Mouse (Mus musculus): ENCODE measurements at regions not wholly inside any gene's neighbourhood (a gene's known extent, or its start where the extent isn't known, plus 50 kb on each side); places are given as distances from the start of the nearest gene placed in this dataset.

GRCm38 (mm10) chr4:64632189-64632588 is 491.8 kb upstream of the Pappa start:
- no peaks in the 10 kb centered on the region for H3K4me1 ChIP-seq (replicated peaks)
- 26% methylated on average over 1 of the region's 1 CpGs for WGBS (ENCODE audit: insufficient replicate concordance)
- H3K27ac ChIP-seq (replicated peaks), result no peak overlapping the region
- no peaks in the 10 kb centered on the region for H3K36me3 ChIP-seq (replicated peaks)
- no peaks in the 10 kb centered on the region for H3K27me3 ChIP-seq
- no peak overlapping the region for H3K4me3 ChIP-seq (replicated peaks)
- no peak overlapping the region for H3K9ac ChIP-seq
- no peak overlapping the region for H3K4me2 ChIP-seq
- no peaks in the 10 kb centered on the region for H3K9me3 ChIP-seq (replicated peaks)
- ATAC-seq (ENCODE audit: insufficient read depth), result no peak

DNA sequence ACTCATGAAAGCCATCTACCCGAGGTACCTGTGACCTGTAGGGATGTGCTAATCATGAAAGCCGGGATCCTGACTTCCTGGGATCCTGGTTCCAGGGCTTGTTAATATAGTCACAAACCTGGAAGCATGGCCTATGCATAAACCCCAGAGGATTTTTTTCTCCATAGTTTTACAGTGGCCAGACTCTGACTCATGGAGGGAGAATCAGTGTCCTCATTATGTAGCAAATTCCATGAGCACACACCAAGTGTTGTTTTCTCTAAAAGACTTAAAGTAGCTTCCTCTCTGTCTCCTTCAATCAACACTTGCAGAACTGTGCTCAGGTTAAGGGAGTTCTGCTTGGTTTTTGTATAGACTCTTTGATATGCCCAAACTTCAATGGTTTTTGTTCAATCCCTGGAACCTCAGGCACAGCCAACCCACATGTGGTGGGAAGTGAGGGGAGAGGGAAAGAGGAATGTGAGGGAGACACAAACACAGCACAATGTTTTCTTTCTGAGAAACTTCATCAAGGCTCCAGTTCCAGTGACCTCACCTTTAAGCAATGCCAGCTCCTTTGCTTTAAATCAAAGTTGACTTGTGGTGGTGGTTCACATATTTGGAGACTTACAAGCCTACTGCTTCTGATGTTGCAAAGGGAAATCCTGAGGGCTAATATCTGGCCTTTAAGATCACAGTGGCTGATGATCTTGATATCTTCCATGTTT is 488.6 kb upstream of the Pappa start:
- H3K9ac ChIP-seq, result no peak overlapping the region
- no peak for ATAC-seq (ENCODE audit: insufficient read depth)
- no peak overlapping the region for H3K4me3 ChIP-seq (replicated peaks)
- no peaks in the 10 kb centered on the region for H3K27me3 ChIP-seq
- H3K4me1 ChIP-seq (replicated peaks), result no peaks in the 10 kb centered on the region
- WGBS (ENCODE audit: insufficient replicate concordance), result 55% methylated on average over 2 of the region's 2 CpGs
- no peaks in the 10 kb centered on the region for H3K9me3 ChIP-seq (replicated peaks)
- no peak overlapping the region for H3K27ac ChIP-seq (replicated peaks)
- H3K4me2 ChIP-seq, result no peak overlapping the region
- no peaks in the 10 kb centered on the region for H3K36me3 ChIP-seq (replicated peaks)

GRCm38 (mm10) chr4:64640056-64640455 is 483.9 kb upstream of the Pappa start:
- Histone ChIP-seq H3K9me3 (replicated peaks) (no peaks in the 10 kb centered on the region), H3K9ac (no peak overlapping the region), H3K4me3 (replicated peaks) (no peak overlapping the region), H3K4me2 (no peak overlapping the region), H3K36me3 (replicated peaks) (no peaks in the 10 kb centered on the region), H3K4me1 (replicated peaks) (no peaks in the 10 kb centered on the region), H3K27me3 (no peaks in the 10 kb centered on the region), H3K27ac (replicated peaks) (no peak overlapping the region)
- WGBS (ENCODE audit: insufficient replicate concordance), result 55% methylated on average over 3 of the region's 3 CpGs
- no peak for ATAC-seq (ENCODE audit: insufficient read depth)

DNA sequence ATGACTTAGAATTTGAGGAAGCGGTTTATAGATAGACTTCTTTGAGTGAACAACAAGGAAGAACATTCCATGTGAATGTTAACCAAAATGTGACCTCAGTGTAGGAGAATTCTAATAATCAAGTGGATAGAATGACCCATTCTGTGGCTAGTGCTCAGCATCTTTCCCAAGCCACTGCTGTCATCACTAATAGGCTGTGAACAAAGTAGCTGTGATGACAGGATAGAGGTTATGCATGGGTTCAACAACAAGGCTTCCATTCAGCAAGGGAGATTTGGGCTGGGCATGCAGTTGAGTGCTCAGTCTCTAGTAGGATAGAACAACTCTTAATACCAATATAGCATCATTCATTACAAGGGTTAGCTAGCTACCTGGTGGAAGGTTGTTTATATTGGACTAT is 483.0 kb upstream of the Pappa start:
- Histone ChIP-seq H3K27me3 (no peaks in the 10 kb centered on the region), H3K27ac (replicated peaks) (no peak overlapping the region), H3K4me1 (replicated peaks) (no peaks in the 10 kb centered on the region), H3K9ac (no peak overlapping the region), H3K4me3 (replicated peaks) (no peak overlapping the region), H3K36me3 (replicated peaks) (no peaks in the 10 kb centered on the region), H3K9me3 (replicated peaks) (no peaks in the 10 kb centered on the region), H3K4me2 (no peak overlapping the region)
- ATAC-seq (ENCODE audit: insufficient read depth), result no peak
- WGBS (ENCODE audit: insufficient replicate concordance), result 49% methylated on average over 1 of the region's 1 CpGs

- no peaks in the 10 kb centered on the region for H3K36me3 ChIP-seq (replicated peaks)
- no peaks in the 10 kb centered on the region for H3K4me1 ChIP-seq (replicated peaks)
- no peak overlapping the region for H3K9ac ChIP-seq
- no peak overlapping the region for H3K4me3 ChIP-seq (replicated peaks)
- H3K4me2 ChIP-seq, result no peak overlapping the region
- no peaks in the 10 kb centered on the region for H3K9me3 ChIP-seq (replicated peaks)
- no peaks in the 10 kb centered on the region for H3K27me3 ChIP-seq
- no peak overlapping the region for H3K27ac ChIP-seq (replicated peaks)
- 51% methylated on average over 2 of the region's 2 CpGs for WGBS (ENCODE audit: insufficient replicate concordance)
- ATAC-seq (ENCODE audit: insufficient read depth), result no peak
These were observed 478.8 kb upstream of the Pappa start for GRCm38 (mm10) chr4:64645141-64645540.

- no peak overlapping the region for H3K4me3 ChIP-seq (replicated peaks)
- 33% methylated on average over 3 of the region's 3 CpGs for WGBS (ENCODE audit: insufficient replicate concordance)
- no peak overlapping the region for H3K9ac ChIP-seq
- no peaks in the 10 kb centered on the region for H3K36me3 ChIP-seq (replicated peaks)
- no peak overlapping the region for H3K27ac ChIP-seq (replicated peaks)
- H3K9me3 ChIP-seq (replicated peaks), result no peaks in the 10 kb centered on the region
- no peak overlapping the region for H3K4me2 ChIP-seq
- no peaks in the 10 kb centered on the region for H3K4me1 ChIP-seq (replicated peaks)
- H3K27me3 ChIP-seq, result no peaks in the 10 kb centered on the region
- no peak for ATAC-seq (ENCODE audit: insufficient read depth)
These were observed 469.8 kb upstream of the Pappa start for GRCm38 (mm10) chr4:64654157-64654556.

- H3K9me3 ChIP-seq (replicated peaks), result no peaks in the 10 kb centered on the region
- ATAC-seq (ENCODE audit: insufficient read depth), result no peak
- no peak overlapping the region for H3K27ac ChIP-seq (replicated peaks)
- no peak overlapping the region for H3K4me2 ChIP-seq
- H3K27me3 ChIP-seq, result no peaks in the 10 kb centered on the region
- no peaks in the 10 kb centered on the region for H3K4me1 ChIP-seq (replicated peaks)
- H3K36me3 ChIP-seq (replicated peaks), result no peaks in the 10 kb centered on the region
- H3K4me3 ChIP-seq (replicated peaks), result no peak overlapping the region
- no peak overlapping the region for H3K9ac ChIP-seq
These were observed 468.4 kb upstream of the Pappa start for GRCm38 (mm10) chr4:64655534-64655933.

GRCm38 (mm10) chr4:64663722-64664121 is 460.3 kb upstream of the Pappa start:
- no peaks in the 10 kb centered on the region for H3K9me3 ChIP-seq (replicated peaks)
- WGBS (ENCODE audit: insufficient replicate concordance), result 66% methylated on average over 2 of the region's 2 CpGs
- H3K9ac ChIP-seq, result no peak overlapping the region
- no peak overlapping the region for H3K4me3 ChIP-seq (replicated peaks)
- no peak overlapping the region for H3K27ac ChIP-seq (replicated peaks)
- no peaks in the 10 kb centered on the region for H3K4me1 ChIP-seq (replicated peaks)
- H3K4me2 ChIP-seq, result no peak overlapping the region
- H3K36me3 ChIP-seq (replicated peaks), result no peaks in the 10 kb centered on the region
- H3K27me3 ChIP-seq, result no peaks in the 10 kb centered on the region
- ATAC-seq (ENCODE audit: insufficient read depth), result no peak

- Histone ChIP-seq H3K27ac (replicated peaks) (no peak overlapping the region), H3K9me3 (replicated peaks) (no peaks in the 10 kb centered on the region), H3K36me3 (replicated peaks) (no peaks in the 10 kb centered on the region), H3K4me3 (replicated peaks) (no peak overlapping the region), H3K27me3 (no peaks in the 10 kb centered on the region), H3K4me1 (replicated peaks) (no peaks in the 10 kb centered on the region), H3K9ac (no peak overlapping the region), H3K4me2 (no peak overlapping the region)
- WGBS (ENCODE audit: insufficient replicate concordance), result 53% methylated on average over 3 of the region's 3 CpGs
- no peak for ATAC-seq (ENCODE audit: insufficient read depth)
These were observed 456.0 kb upstream of the Pappa start for GRCm38 (mm10) chr4:64667998-64668397.

DNA sequence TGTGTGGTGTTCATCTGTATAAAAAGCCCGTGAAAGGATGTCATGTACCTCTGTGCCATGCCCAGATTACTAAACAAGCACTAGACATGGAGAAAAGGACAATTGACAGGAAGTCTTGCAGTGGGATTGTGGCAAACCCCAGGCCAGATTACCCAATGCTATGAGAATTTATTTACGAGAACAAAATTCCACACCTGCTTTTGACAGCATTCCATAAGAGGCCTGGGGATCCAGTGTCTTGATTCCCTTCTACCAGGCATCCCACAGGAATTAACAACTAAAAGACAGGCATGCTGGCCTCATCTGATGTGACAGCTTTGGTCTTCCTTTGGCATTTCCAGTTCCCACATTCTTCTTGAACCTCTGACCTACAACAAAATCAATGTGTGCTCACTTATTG is 454.3 kb upstream of the Pappa start:
- ATAC-seq (ENCODE audit: insufficient read depth), result no peak
- Histone ChIP-seq H3K9ac (no peak overlapping the region), H3K4me1 (replicated peaks) (no peaks in the 10 kb centered on the region), H3K4me2 (no peak overlapping the region), H3K4me3 (replicated peaks) (no peak overlapping the region), H3K9me3 (replicated peaks) (no peaks in the 10 kb centered on the region), H3K27me3 (no peaks in the 10 kb centered on the region), H3K27ac (replicated peaks) (no peak overlapping the region), H3K36me3 (replicated peaks) (no peaks in the 10 kb centered on the region)
- 45% methylated on average over 2 of the region's 2 CpGs for WGBS (ENCODE audit: insufficient replicate concordance)

GRCm38 (mm10) chr4:64676438-64676837 is 447.5 kb upstream of the Pappa start:
- H3K27me3 ChIP-seq, result no peaks in the 10 kb centered on the region
- H3K9me3 ChIP-seq (replicated peaks), result no peaks in the 10 kb centered on the region
- H3K9ac ChIP-seq, result no peak overlapping the region
- H3K4me1 ChIP-seq (replicated peaks), result no peaks in the 10 kb centered on the region
- H3K36me3 ChIP-seq (replicated peaks), result no peaks in the 10 kb centered on the region
- no peak overlapping the region for H3K4me2 ChIP-seq
- WGBS (ENCODE audit: insufficient replicate concordance), result 46% methylated on average over 6 of the region's 6 CpGs
- no peak overlapping the region for H3K27ac ChIP-seq (replicated peaks)
- no peak for ATAC-seq (ENCODE audit: insufficient read depth)
- no peak overlapping the region for H3K4me3 ChIP-seq (replicated peaks)

- H3K4me3 ChIP-seq (replicated peaks), result no peak overlapping the region
- WGBS (ENCODE audit: insufficient replicate concordance), result 54% methylated on average over 5 of the region's 5 CpGs
- no peak overlapping the region for H3K27ac ChIP-seq (replicated peaks)
- H3K9ac ChIP-seq, result no peak overlapping the region
- no peaks in the 10 kb centered on the region for H3K9me3 ChIP-seq (replicated peaks)
- H3K36me3 ChIP-seq (replicated peaks), result no peaks in the 10 kb centered on the region
- ATAC-seq (ENCODE audit: insufficient read depth), result no peak
- no peaks in the 10 kb centered on the region for H3K4me1 ChIP-seq (replicated peaks)
- no peaks in the 10 kb centered on the region for H3K27me3 ChIP-seq
- H3K4me2 ChIP-seq, result no peak overlapping the region
These were observed 447.1 kb upstream of the Pappa start for GRCm38 (mm10) chr4:64676881-64677280.

Data from liver, embryonic 15.5 days (tissue).